Mouse (Mus musculus) limb, embryonic 14.5 days (tissue): Measurements from ENCODE around the gene Col4a3. TPM values are rescaled to one million over a fixed set of nuclear protein-coding genes. Genes with fewer than 3 reads are reported as not detected.

Experiments
- ATAC-seq: fragments of 200-750 bp; cut with Nextera tagmentation; 2 replicates; pipeline ENCODE4 v1.8.0; 2017; ENCODE audit warnings: low read depth, moderate number of reproducible peaks, moderate TSS enrichment; ENCODE audit not compliant: low FRiP score
- DNase-seq: peaks from one replicate; pipeline ENCODE4 v3.0.0-alpha.2; 2015; ENCODE audit warnings: low spot score
- H3K27ac ChIP-seq: fragments of 300-500 bp; sonication (generic); replicated peaks from 2 replicates; pipeline ENCODE4 v1.5.1; 2014; ENCODE audit warnings: low read depth, mild to moderate bottlenecking, low read length, moderate library complexity, mixed read lengths
- H3K27me3 ChIP-seq: fragments of 300-500 bp; sonication (generic); 2 replicates; pipeline ENCODE4 v1.6.1; 2014; ENCODE audit warnings: low read length, mixed read lengths; ENCODE audit not compliant: control insufficient read depth, insufficient read depth
- H3K36me3 ChIP-seq: fragments of 300-500 bp; sonication (generic); 2 replicates; pipeline ENCODE4 v1.6.1; 2014; ENCODE audit warnings: mild to moderate bottlenecking, low read length, moderate library complexity, mixed read lengths; ENCODE audit not compliant: control insufficient read depth, insufficient read depth
- H3K4me1 ChIP-seq: fragments of 300-500 bp; sonication (generic); 2 replicates; pipeline ENCODE4 v1.6.1; 2014; ENCODE audit warnings: antibody characterized with exemption, low read length, mixed read lengths; ENCODE audit not compliant: control insufficient read depth, insufficient read depth
- H3K4me2 ChIP-seq: fragments of 300-500 bp; sonication (generic); replicated peaks from 2 replicates; pipeline ENCODE4 v1.6.1; 2014; ENCODE audit warnings: low read depth, mild to moderate bottlenecking, low read length, moderate library complexity; ENCODE audit not compliant: severe bottlenecking
- H3K4me3 ChIP-seq: fragments of 300-500 bp; sonication (generic); replicated peaks from 2 replicates; pipeline ENCODE4 v1.5.1; 2014; ENCODE audit warnings: low read length
- H3K9ac ChIP-seq: fragments of 300-500 bp; sonication (generic); 2 replicates; pipeline ENCODE4 v1.6.1; 2014; ENCODE audit warnings: mild to moderate bottlenecking, low read depth, low read length, moderate library complexity; ENCODE audit not compliant: severe bottlenecking
- H3K9me3 ChIP-seq: fragments of 300-500 bp; sonication (generic); 2 replicates; pipeline ENCODE4 v1.6.1; 2016; ENCODE audit warnings: low read length; ENCODE audit not compliant: control insufficient read depth
- POLR2A ChIP-seq: fragments of 200-500 bp; IDR thresholded peaks from 2 replicates; pipeline ENCODE4 v1.8.0; 2012; ENCODE audit warnings: inconsistent platforms, mild to moderate bottlenecking, moderate library complexity, borderline replicate concordance; ENCODE audit not compliant: insufficient read depth, insufficient read length; ENCODE audit errors: extremely low read depth
- WGBS: fragments of 180-500 bp; shearing (Covaris S2); extraction: QIAGEN DNeasy Blood & Tissue Kit; methylation state at CpG from one replicate; pipeline ENCODE4 v1.1.7; 2014; 5-methylcytosine and 5-hydroxymethylcytosine counted together
- polyA plus RNA-seq, 2 experiments: library from polyadenylated mRNA; depleted of rRNA in 1 of 2; stranded (reverse) in 1 of 2; unstranded in 1 of 2; fragments of >200 nt; fragmentation: Nextera tagmentation in 1 of 2; extraction: Ambion mirVana in 1 of 2; gene quantifications; 2 replicates each; pipeline versions ENCODE4 v1.2.1 to v1.2.3; 2012 to 2014

The Col4a3 gene
- polyA plus RNA-seq, 2 experiments = 0.03 to 0.04 TPM

- Histone ChIP-seq H3K27ac (no peak overlapping the region), H3K4me2 (no peak overlapping the region), H3K36me3 (peaks cover 81% of the 10 kb centered on the region), H3K9me3 (no peaks in the 10 kb centered on the region), H3K27me3 (no peaks in the 10 kb centered on the region), H3K4me3 (no peak overlapping the region), H3K4me1 (no peaks in the 10 kb centered on the region), H3K9ac (no peak overlapping the region)
- ATAC-seq = no peak
- no peak for DNase-seq
- no peak for TF ChIP-seq POLR2A
- 97% methylated on average over 1 of the region's 1 CpGs for WGBS
These were observed 146.6 kb downstream of the Col4a3 start for GRCm38 (mm10) chr1:82733357-82733756.

GRCm38 (mm10) chr1:82738066-82738465, 151.3 kb downstream of the Col4a3 start:
- Histone ChIP-seq H3K9me3 (no peaks in the 10 kb centered on the region), H3K36me3 (peaks cover 63% of the 10 kb centered on the region), H3K4me1 (no peaks in the 10 kb centered on the region), H3K4me3 (no peak overlapping the region), H3K4me2 (no peak overlapping the region), H3K27me3 (no peaks in the 10 kb centered on the region), H3K9ac (no peak overlapping the region), H3K27ac (no peak overlapping the region)
- WGBS = 78% methylated on average over 1 of the region's 1 CpGs
- no peak for ATAC-seq
- no peak for DNase-seq
- no peak for TF ChIP-seq POLR2A

- WGBS = 88% methylated on average over 7 of the region's 7 CpGs
- ATAC-seq = no peak
- no peak for DNase-seq
- H3K4me1 ChIP-seq = no peaks in the 10 kb centered on the region
- no peaks in the 10 kb centered on the region for H3K9me3 ChIP-seq
- no peak overlapping the region for H3K4me3 ChIP-seq
- TF ChIP-seq POLR2A = no peak
- no peak overlapping the region for H3K27ac ChIP-seq
- no peak overlapping the region for H3K9ac ChIP-seq
- no peaks in the 10 kb centered on the region for H3K27me3 ChIP-seq
- H3K4me2 ChIP-seq = no peak overlapping the region
- peaks cover 46% of the 10 kb centered on the region for H3K36me3 ChIP-seq
These were observed 154.8 kb downstream of the Col4a3 start for GRCm38 (mm10) chr1:82741539-82741938.

- Histone ChIP-seq H3K4me3 (no peak overlapping the region), H3K4me1 (no peaks in the 10 kb centered on the region), H3K36me3 (peaks cover 45% of the 10 kb centered on the region), H3K27me3 (no peaks in the 10 kb centered on the region), H3K9me3 (no peaks in the 10 kb centered on the region), H3K27ac (no peak overlapping the region), H3K4me2 (no peak overlapping the region), H3K9ac (no peak overlapping the region)
- no peak for TF ChIP-seq POLR2A
- ATAC-seq (no peak), DNase-seq (no peak)
- 90% methylated on average over 3 of the region's 3 CpGs for WGBS
These were observed 157.2 kb downstream of the Col4a3 start for GRCm38 (mm10) chr1:82743962-82744361.

- no peak overlapping the region for H3K4me3 ChIP-seq
- ATAC-seq = no peak
- no peak overlapping the region for H3K27ac ChIP-seq
- H3K4me1 ChIP-seq = no peaks in the 10 kb centered on the region
- no peak for DNase-seq
- no peaks in the 10 kb centered on the region for H3K27me3 ChIP-seq
- H3K36me3 ChIP-seq = peaks cover 40% of the 10 kb centered on the region
- no peaks in the 10 kb centered on the region for H3K9me3 ChIP-seq
- H3K9ac ChIP-seq = no peak overlapping the region
- H3K4me2 ChIP-seq = no peak overlapping the region
- TF ChIP-seq POLR2A = no peak
- WGBS = 66% methylated on average over 4 of the region's 4 CpGs
These were observed 159.7 kb downstream of the Col4a3 start for GRCm38 (mm10) chr1:82746408-82746807.
